Mouse (Mus musculus): ENCODE data around the gene Bcl7b.

DNA sequence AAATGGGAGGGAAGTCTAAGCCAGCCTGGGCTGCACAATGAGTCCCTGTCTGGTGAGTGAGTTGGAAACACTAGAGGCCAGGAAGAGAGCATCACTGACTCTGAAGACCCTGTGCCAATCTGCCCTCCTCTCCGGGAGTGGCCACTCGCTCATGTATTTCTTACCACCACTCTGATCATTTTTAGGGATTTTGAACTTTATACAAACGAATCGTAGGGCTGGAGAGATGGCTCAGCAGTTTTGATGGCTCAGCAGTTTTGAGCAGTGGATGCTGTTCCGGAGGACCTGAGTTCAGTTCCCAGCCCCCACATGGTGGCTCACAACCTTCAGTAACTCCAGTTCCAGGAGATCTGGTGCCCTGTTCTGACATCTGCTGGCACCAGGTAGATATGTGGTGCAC, 4.9 kb downstream of the Bcl7b start:
- no peak for TF ChIP-seq CTCF (IDR thresholded peaks at IDR 0.05; ENCODE audit: low read depth, low read length)
- no peak for TF ChIP-seq GATA1 (IDR thresholded peaks at IDR 0.05; ENCODE audit: borderline replicate concordance, low read length)

Measured in G1E (cell line).